Mouse (Mus musculus) thymus, postnatal 14 days (tissue): Measurements from ENCODE around the gene Drg2.

Experiments
- DNase-seq: peaks from one replicate; pipeline ENCODE4 v3.0.0; 2021

Drg2 gene

DNA sequence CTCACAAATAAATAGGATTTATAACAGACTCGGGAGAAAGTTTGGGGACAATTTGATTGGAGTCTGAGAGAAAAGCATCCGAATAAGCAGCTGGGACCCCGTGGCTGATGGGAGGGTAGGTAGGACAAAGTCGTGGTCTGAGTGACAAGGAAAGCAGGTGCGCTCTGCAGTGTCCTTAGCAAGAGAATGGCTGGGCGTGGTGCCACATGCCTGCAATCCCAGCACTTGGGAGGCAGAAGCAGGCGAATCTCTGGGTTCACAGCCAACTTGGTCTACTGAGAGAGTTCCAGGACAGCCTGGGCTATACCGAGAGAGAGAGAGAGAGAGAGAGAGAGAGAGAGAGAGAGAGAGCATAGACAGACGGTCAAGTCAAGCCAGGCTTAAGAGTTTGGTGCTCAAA lies 16.4 kb downstream of the Drg2 start:
- DNase-seq: no peak

DNA sequence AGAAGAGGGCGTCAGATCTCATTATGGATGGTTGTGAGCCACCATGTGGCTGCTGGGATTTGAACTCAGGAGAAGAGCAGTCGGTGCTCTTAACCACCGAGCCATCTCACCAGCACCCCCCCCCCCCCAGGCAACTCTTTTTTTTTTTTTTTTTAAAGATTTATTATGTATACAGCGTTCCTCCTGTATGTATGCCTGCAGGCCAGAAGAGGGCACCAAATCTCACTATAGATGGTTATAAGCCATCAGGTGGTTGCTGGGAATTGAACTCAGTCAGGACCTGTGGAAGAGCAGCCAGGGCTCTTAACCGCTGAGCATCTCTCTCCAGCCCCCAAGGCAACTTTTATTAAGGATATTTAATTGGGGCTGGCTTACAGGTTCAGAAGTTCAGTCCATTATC lies 20.1 kb downstream of the Drg2 start:
- no peak for DNase-seq

DNA sequence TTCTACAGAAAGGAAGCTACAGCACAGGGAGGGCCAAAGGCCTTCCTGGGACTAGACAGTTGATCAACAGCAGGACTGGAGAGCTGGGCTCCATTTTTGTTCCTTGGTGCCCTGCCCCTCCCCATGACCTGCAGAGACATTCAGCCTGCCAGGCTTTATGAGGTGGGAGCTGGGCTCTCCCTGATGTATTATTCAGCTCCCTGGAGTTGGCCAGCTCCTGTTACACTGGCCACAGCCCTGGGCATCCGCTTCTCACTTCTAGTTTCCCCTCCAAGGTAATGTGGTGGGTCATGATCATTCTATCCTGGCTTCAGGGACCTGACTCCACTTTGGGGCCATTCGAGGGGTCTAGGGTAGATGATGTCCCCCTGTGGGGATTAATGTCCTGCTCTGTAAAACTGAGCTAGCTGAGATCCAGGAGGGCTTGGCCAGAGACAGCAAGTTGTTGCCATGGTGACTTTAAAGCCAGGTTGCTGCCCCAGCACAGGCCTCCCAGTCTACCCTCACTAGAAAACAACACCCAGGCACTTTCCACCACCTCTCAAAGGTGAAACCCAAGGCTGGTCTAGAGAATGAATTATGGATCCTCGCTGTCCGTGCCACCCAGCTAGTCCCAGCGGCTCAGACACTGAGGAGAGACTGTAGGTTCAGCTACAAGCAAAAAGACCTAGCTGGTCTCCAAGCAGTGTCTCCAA lies 21.4 kb downstream of the Drg2 start:
- DNase-seq: no peak

DNA sequence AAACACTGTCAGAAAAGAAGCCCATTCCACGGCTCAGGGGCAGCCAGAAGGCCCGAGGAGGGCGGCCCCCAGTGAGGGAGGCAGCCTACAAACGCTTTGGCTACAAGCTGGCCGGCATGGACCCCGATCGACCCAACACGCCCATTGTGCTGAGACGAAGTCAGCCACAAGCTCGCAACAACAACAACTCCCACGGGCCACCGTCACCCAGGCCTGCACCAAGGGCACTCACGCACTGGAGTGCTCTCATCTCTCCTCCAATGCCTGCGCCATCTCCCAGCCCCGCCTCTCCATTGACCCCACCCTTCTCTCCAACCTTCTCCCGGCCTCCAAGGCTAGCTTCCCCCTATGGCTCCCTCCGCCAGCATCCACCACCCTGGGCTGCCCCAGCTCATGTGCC lies 23.7 kb downstream of the Drg2 start:
- no peak for DNase-seq

DNA sequence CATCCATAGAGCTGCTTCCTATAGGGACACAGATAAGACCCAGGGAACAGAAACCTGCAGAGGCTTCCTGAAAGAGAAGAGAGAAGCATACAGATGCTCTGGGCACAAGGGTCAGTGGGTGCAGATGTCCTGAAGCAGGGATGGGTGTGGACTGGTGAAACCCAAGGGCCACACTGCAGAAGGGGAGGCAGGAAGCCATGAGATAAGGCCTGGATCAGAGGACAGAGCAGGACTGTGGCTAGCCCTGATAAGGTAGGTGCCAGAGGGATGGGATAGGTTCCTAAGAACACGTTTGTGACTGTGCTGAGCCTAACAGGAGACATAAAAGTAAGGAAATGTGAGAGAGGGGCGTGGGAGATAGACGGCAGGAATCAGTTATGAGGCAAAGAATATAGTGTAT lies 31.9 kb downstream of the Drg2 start:
- no peak for DNase-seq

DNA sequence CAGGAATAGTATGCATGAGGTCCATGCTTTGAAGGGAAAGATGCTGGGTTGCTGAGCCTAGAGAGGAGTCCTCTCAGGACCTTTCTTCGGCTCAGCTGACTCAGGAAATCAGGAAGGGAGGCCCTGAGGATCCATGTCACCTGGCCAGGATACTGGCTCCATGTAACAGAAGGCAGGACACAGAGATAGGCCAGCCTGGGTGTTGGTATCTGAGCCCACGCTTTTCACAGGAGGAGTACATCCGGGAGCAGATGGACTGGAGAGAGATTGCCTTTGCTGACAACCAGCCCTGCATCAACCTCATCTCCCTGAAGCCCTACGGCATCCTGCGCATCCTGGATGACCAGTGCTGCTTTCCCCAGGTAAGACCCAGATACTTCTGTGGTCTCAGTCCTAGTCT lies 38.3 kb downstream of the Drg2 start:
- no peak for DNase-seq

DNA sequence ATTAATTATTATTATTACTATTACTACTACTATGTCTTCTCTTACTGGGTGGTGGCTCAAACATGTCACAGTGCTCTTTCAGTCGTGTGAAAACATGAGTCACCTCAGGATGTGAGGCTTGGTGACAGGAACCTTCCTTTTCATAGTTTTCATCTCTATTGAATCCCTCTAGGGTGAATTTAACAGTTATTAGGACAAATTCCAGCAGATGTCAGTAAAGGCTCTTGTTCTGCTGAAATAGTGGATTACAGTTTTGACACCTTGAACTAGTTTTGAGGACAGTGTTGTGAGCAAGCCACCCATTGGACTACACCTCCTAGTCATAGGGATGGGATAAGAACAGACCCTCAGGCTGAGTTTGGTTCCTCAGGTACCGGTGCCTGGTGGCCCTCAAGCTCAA lies 41.3 kb downstream of the Drg2 start:
- no peak for DNase-seq

DNA sequence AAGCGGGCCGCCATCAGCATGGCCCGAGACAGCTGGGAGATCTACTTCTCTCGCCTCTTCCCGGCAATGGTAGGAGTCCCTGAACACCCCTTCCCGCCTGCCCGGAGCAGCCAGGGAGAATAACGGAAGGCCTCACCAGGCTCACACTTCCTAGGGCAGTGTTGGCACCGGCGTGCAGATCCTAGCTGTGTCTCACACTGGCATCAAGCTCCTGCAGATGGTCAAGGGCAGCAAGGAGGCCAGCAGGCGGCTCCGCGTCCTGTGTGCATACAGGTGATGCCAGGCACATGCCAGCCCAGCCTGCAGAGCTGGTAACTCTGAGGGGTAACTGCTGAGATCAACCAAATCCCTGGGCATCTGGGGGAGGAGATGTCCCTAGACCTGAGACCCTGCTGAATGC lies 52.9 kb downstream of the Drg2 start:
- no peak for DNase-seq

DNA sequence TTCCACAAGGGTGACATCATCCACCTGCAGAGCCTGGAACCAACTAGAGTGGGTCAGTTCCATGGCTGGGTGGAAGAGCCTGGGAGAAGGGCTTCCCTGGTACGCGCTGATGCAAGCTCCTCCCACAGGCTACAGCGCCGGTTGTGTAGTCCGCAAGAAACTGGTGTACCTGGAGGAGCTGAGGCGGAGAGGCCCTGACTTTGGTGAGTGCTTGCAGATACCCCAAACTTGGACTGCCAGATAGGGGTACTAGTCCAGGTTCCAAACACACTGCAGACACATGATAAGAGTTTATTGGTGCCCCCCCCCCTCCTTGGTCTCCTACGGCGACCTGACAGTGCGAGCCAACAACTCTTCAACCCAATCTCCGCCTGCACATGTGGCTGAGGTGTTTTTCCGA lies 54.6 kb downstream of the Drg2 start:
- DNase-seq: no peak

DNA sequence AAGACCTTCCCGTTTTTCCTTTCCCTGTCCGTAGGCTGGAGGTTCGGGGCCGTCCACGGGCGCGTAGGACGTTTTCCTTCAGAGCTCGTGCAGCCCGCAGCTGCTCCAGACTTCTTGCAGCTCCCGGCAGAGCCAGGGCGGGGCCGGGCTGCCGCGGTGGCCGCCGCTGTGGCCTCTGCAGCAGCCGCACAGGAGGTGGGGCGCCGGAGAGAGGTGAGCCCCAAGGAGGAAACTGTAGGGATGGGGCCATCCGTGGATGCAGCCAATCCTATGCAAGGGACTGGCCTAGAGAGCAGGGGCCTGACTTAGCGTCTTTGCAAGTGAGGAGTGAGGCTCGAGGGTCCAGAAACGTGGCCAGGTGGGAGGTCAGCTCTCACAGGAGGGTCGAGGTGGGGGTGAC lies 55.1 kb downstream of the Drg2 start:
- DNase-seq: peak; percentile 28

DNA sequence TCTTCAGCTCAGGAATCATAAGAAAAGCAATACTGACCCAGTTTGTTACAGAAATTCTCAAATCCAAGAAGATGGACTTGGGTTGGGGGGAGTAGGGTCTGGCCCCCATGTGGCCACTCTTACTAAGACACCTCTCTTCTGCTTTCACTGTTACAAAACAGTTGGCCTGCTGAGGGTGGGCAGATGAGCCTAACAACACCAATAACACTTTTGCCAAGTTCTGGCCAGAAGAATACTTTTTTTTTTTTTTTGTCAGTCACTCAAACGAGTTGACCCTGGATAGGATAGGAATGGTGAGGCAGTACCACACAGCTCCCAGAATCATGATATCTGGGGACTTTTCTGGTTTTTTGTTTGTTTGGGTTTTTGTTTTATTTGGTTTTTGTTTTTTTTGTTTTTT lies 57.5 kb downstream of the Drg2 start:
- no peak for DNase-seq

DNA sequence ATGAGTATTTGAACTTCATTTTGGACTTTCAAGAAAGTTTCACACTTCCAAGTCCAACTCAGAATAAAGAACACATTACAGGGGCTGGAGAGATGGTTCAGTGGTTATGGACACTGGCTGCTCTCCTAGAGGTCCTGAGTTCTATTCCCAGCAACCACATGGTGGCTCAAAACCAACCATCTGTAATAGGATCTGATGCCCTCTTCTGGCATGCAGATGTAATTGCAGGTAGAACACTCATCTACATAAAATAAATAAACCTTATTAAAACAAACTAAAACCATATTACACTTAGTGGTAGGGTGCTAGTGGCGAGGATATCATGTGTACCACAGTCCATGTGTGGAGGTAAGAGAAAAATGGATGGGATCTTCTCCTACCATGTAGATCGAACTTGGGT lies 58.1 kb downstream of the Drg2 start:
- no peak for DNase-seq

DNA sequence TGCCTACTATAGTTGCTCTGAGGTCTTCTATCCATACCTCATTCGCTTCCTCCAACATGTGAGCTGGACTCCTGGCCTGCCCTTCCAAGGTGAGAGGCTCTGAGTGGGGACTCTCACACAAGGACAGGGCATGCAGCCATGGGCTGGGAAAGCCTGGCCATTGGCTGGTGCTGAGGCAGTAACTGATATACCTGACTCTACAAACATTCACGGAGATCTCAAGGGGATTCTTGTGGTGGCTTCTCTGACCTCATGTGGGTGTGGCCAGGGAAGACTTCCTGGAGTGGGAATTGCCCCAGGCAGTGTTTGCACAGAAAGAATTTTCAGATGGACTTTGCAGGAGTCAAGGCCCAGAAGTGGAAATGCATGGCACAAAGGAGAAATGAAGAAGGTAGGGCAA lies 60.5 kb downstream of the Drg2 start:
- no peak for DNase-seq

DNA sequence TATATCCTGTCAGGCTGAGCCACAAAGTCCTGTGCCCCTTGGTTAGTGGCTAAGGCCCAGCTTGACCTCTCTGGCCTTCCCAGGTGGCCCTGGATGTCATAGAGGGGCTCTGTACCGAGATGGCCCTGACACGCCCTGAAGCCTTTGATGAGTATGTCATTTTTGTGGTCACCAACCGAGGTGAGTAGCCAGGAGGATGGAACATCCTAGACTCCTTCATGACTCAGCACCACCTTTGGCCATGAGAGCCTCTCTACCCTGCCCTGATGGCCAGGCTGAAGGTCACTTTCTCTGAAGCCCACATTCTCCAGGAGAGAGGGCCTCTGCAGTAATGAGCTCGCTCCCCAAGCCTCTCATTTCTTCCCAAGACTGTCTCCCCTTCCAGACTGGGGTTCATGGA lies 63.9 kb downstream of the Drg2 start:
- DNase-seq: no peak
